Mouse (Mus musculus) megakaryocyte, embryonic 14.5 days (primary cell): ENCODE measurements around the gene Mre11a.

ENCODE experiments used
- FLI1 ChIP-seq: IDR thresholded peaks from 2 replicates; pipeline ENCODE4 v1.6.1; 2012; ENCODE audit warnings: low read length, inconsistent platforms, mixed read lengths
- GATA1 ChIP-seq: IDR thresholded peaks from 3 replicates; pipeline ENCODE4 v1.6.1; 2012; ENCODE audit warnings: mixed read lengths, low read length, inconsistent platforms, borderline replicate concordance

DNA sequence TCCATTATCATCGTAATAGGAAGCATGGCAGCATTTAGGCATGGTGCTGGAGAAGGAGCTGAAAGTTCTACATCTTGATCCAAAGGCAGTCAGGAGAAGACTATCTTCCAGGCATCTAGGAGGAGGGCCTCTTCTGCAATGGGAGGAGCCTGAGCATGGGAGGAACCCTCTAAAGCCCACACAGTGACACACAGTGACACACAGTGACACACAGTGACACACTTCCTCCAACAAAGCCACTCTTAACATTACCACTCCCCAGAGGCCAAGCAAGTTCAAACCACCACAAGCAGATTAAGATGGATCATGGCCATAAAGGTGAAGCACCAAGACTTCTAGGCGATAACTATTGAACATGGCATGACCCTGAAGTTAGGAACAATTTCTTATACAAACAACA, 12.4 kb upstream of the Mre11a start:
- TF ChIP-seq GATA1: no peak
- no peak for TF ChIP-seq FLI1
